Mouse (Mus musculus) induced T-regulatory cell, adult 2 months (primary cell): ENCODE measurements around the gene Hat1.

Source experiments
- DNase-seq: peaks from one replicate; pipeline ENCODE4 v3.0.0-alpha.2; 2012; ENCODE audit warnings: low read depth

The Hat1 gene

GRCm38 (mm10) chr2:71376433-71376906 is 12.3 kb upstream of the Hat1 start:
- peak; percentile 63 for DNase-seq

GRCm38 (mm10) chr2:71377426-71377825 is 11.3 kb upstream of the Hat1 start:
- no peak for DNase-seq

- DNase-seq, result no peak
These were observed 6.8 kb upstream of the Hat1 start for GRCm38 (mm10) chr2:71381962-71382361.

- DNase-seq, result no peak
These were observed 4.9 kb upstream of the Hat1 start for GRCm38 (mm10) chr2:71383890-71384289.

- no peak for DNase-seq
These were observed 992 bp upstream of the Hat1 start for GRCm38 (mm10) chr2:71387766-71388165.

GRCm38 (mm10) chr2:71389864-71390263 is 1.1 kb downstream of the Hat1 start:
- DNase-seq, result peak; percentile 85

GRCm38 (mm10) chr2:71405613-71406012 is 16.9 kb downstream of the Hat1 start:
- no peak for DNase-seq

GRCm38 (mm10) chr2:71418760-71419280 is 30.1 kb downstream of the Hat1 start:
- DNase-seq, result no peak

GRCm38 (mm10) chr2:71419408-71419807 is 30.6 kb downstream of the Hat1 start:
- no peak for DNase-seq

- DNase-seq, result no peak
These were observed 32.2 kb downstream of the Hat1 start for GRCm38 (mm10) chr2:71420895-71421425.

GRCm38 (mm10) chr2:71424545-71424944 is 35.8 kb downstream of the Hat1 start:
- DNase-seq, result no peak

GRCm38 (mm10) chr2:71435440-71435839 is 46.7 kb downstream of the Hat1 start:
- no peak for DNase-seq

GRCm38 (mm10) chr2:71443376-71443775 is 54.6 kb downstream of the Hat1 start:
- DNase-seq, result no peak

GRCm38 (mm10) chr2:71445536-71446196 is 56.9 kb downstream of the Hat1 start:
- DNase-seq, result no peak

- peak; percentile 9 for DNase-seq
These were observed 60.8 kb downstream of the Hat1 start for GRCm38 (mm10) chr2:71449604-71450003.

GRCm38 (mm10) chr2:71451761-71452160 is 63.0 kb downstream of the Hat1 start:
- no peak for DNase-seq

- peak; percentile 95 for DNase-seq
These were observed 64.6 kb downstream of the Hat1 start, which contains the start of gene Metap1d for GRCm38 (mm10) chr2:71453161-71453916. Gene Metap1d, plus strand, starts transcription at chr2:71453276.

GRCm38 (mm10) chr2:71453917-71454260 is 65.1 kb downstream of the Hat1 start:
- no peak for DNase-seq

GRCm38 (mm10) chr2:71458624-71459023 is 69.9 kb downstream of the Hat1 start:
- no peak for DNase-seq

GRCm38 (mm10) chr2:71459659-71460058 is 70.9 kb downstream of the Hat1 start:
- no peak for DNase-seq

- DNase-seq, result no peak
These were observed 72.4 kb downstream of the Hat1 start for GRCm38 (mm10) chr2:71461139-71461538.

- no peak for DNase-seq
These were observed 72.8 kb downstream of the Hat1 start for GRCm38 (mm10) chr2:71461589-71461988.

- DNase-seq, result no peak
These were observed 73.3 kb downstream of the Hat1 start for GRCm38 (mm10) chr2:71462066-71462465.
